Mouse (Mus musculus) small intestine, adult 2 months (tissue): ENCODE measurements at regions not wholly inside any gene's neighbourhood (a gene's known extent, or its start where the extent isn't known, plus 50 kb on each side); places are given as distances from the start of the nearest gene placed in this dataset.

Source experiments
- CTCF ChIP-seq: fragments of 200-500 bp; IDR thresholded peaks from 2 replicates; pipeline ENCODE4 v1.5.1; 2012; ENCODE audit warnings: low read depth, mild to moderate bottlenecking, control low read depth, inconsistent platforms, low read length, moderate library complexity, mixed read lengths; ENCODE audit not compliant: insufficient replicate concordance, insufficient read length; ENCODE audit errors: extremely low read depth
- POLR2A ChIP-seq: fragments of 200-500 bp; IDR thresholded peaks from 2 replicates; pipeline ENCODE4 v1.6.1; 2012; ENCODE audit warnings: low read depth, mild to moderate bottlenecking, control low read depth, inconsistent platforms, low read length, moderate library complexity

DNA sequence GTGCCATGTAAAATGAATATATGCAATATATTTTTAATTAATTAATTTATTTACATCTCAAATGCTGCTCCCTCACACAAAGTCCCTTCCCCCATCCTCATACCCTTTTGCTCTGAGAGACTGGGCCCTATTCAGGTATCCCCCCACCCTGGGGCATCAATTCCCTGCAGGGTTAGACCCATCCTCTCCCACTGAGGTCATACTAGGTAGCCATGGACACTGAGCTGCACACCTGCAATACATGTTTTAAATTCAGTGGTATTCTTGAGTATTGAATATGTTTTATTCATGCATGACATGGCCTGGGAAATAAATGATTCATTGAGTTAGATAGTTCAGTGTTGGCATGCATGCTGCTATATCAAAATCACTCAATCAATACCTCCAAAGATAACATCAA lies 156.0 kb downstream of the Etaa1 start:
- TF ChIP-seq CTCF (no peak), POLR2A (no peak)
